Mouse (Mus musculus) liver, adult 2 months (tissue): Measurements from ENCODE around the gene Herpud2. TPM values are rescaled to one million over a fixed set of nuclear protein-coding genes. Genes with fewer than 3 reads are reported as not detected.

Experiments used
- DNase-seq: peaks from one replicate; pipeline ENCODE4 v3.0.0-alpha.2; 2011; ENCODE audit warnings: low read depth, low spot score; ENCODE audit errors: extremely low read depth
- H3K27ac ChIP-seq: fragments of 200-500 bp; replicated peaks from 2 replicates; pipeline ENCODE4 v1.5.1; 2012; ENCODE audit warnings: low read depth, mild to moderate bottlenecking, control low read depth, inconsistent platforms, low read length; ENCODE audit not compliant: insufficient read depth
- H3K27me3 ChIP-seq: fragments of 200-500 bp; 2 replicates; pipeline ENCODE4 v1.6.1; 2012; ENCODE audit warnings: mild to moderate bottlenecking, moderate library complexity, low read length, inconsistent platforms; ENCODE audit not compliant: control insufficient read depth, insufficient read depth
- H3K36me3 ChIP-seq: fragments of 200-500 bp; 2 replicates; pipeline ENCODE4 v1.6.1; 2012; ENCODE audit warnings: low read length, inconsistent platforms; ENCODE audit not compliant: control insufficient read depth, insufficient read depth
- H3K4me1 ChIP-seq: fragments of 200-500 bp; 2 replicates; pipeline ENCODE4 v1.6.1; 2011; ENCODE audit warnings: low read length; ENCODE audit not compliant: control insufficient read depth, insufficient read depth
- H3K4me3 ChIP-seq: fragments of 200-500 bp; 2 replicates; pipeline ENCODE4 v1.5.1; 2011; ENCODE audit warnings: low read depth, mild to moderate bottlenecking, control low read depth, low read length, moderate library complexity; ENCODE audit not compliant: insufficient read depth
- H3K79me2 ChIP-seq: fragments of 200-500 bp; 2 replicates; pipeline ENCODE4 v1.6.1; 2012; ENCODE audit warnings: inconsistent platforms, mild to moderate bottlenecking, low read length, moderate library complexity; ENCODE audit not compliant: control insufficient read depth, insufficient read depth
- H3K9ac ChIP-seq: fragments of 200-500 bp; 2 replicates; pipeline ENCODE4 v1.6.1; 2012; ENCODE audit warnings: low read depth, mild to moderate bottlenecking, control low read depth, inconsistent platforms, low read length
- CTCF ChIP-seq: fragments of 200-500 bp; IDR thresholded peaks from 2 replicates; pipeline ENCODE4 v1.5.1; 2011; ENCODE audit warnings: low read depth, low read length, control low read depth
- POLR2A ChIP-seq: fragments of 200-500 bp; IDR thresholded peaks from 2 replicates; pipeline ENCODE4 v1.6.1; 2011; ENCODE audit warnings: low read length, control low read depth; ENCODE audit not compliant: insufficient read depth; ENCODE audit errors: extremely low read depth
- WGBS: fragments of 180-500 bp; shearing (Covaris S2); methylation state at CpG from one replicate; pipeline ENCODE4 v1.1.7; 2018; 5-methylcytosine and 5-hydroxymethylcytosine counted together
- polyA plus RNA-seq: library from polyadenylated mRNA; depleted of rRNA; stranded (reverse); fragments of >200 nt; gene quantifications from 2 replicates; pipeline ENCODE4 v1.2.3, GENCODE M21; 2012
- total RNA-seq: library from RNA; depleted of rRNA; stranded (reverse); fragments of >200 nt; gene quantifications from 2 replicates; pipeline ENCODE4 v1.2.3, GENCODE M21; 2014

Gene Herpud2
- total and polyA plus RNA-seq, 2 experiments: 11.5 to 17.6 TPM

GRCm38 (mm10) chr9:25143950-25144349, 7.7 kb downstream of the Herpud2 start:
- H3K4me3 ChIP-seq: no peak overlapping the region
- no peak overlapping the region for H3K27ac ChIP-seq
- H3K79me2 ChIP-seq: peaks cover 11% of the 10 kb centered on the region; the same call in 1 of the 2 replicates
- H3K27me3 ChIP-seq: no peaks in the 10 kb centered on the region
- no peak for TF ChIP-seq CTCF
- no peak for TF ChIP-seq POLR2A
- H3K4me1 ChIP-seq: peaks cover 6% of the 10 kb centered on the region
- H3K9ac ChIP-seq: no peak overlapping the region
- no peaks in the 10 kb centered on the region for H3K36me3 ChIP-seq
- DNase-seq: peak; percentile 71

GRCm38 (mm10) chr9:25142988-25143387, 8.6 kb downstream of the Herpud2 start:
- no peak overlapping the region for H3K4me3 ChIP-seq
- 93% methylated on average over 1 of the region's 1 CpGs for WGBS
- peaks cover 9% of the 10 kb centered on the region; the same call in 1 of the 2 replicates for H3K79me2 ChIP-seq
- H3K4me1 ChIP-seq: peaks cover 3% of the 10 kb centered on the region; the same call in 1 of the 2 replicates
- no peak for DNase-seq
- H3K36me3 ChIP-seq: no peaks in the 10 kb centered on the region
- H3K27ac ChIP-seq: no peak overlapping the region
- no peak overlapping the region for H3K9ac ChIP-seq
- H3K27me3 ChIP-seq: no peaks in the 10 kb centered on the region
- TF ChIP-seq POLR2A (no peak), CTCF (no peak)

GRCm38 (mm10) chr9:25142041-25142440, 9.6 kb downstream of the Herpud2 start:
- H3K27me3 ChIP-seq: no peaks in the 10 kb centered on the region
- TF ChIP-seq POLR2A (no peak), CTCF (no peak)
- peaks cover 1% of the 10 kb centered on the region; the same call in 1 of the 2 replicates for H3K4me1 ChIP-seq
- H3K27ac ChIP-seq: no peak overlapping the region
- H3K9ac ChIP-seq: no peak overlapping the region
- WGBS: 92% methylated on average over 3 of the region's 3 CpGs
- no peaks in the 10 kb centered on the region for H3K36me3 ChIP-seq
- no peak for DNase-seq
- no peak overlapping the region for H3K4me3 ChIP-seq
- H3K79me2 ChIP-seq: peaks cover 6% of the 10 kb centered on the region; the same call in 1 of the 2 replicates

GRCm38 (mm10) chr9:25140330-25140729, 11.3 kb downstream of the Herpud2 start:
- DNase-seq: peak; percentile 64

GRCm38 (mm10) chr9:25138900-25139299, 12.7 kb downstream of the Herpud2 start:
- H3K79me2 ChIP-seq: peaks cover 6% of the 10 kb centered on the region; the same call in 1 of the 2 replicates
- no peaks in the 10 kb centered on the region for H3K27me3 ChIP-seq
- H3K27ac ChIP-seq: no peak overlapping the region
- WGBS: 90% methylated on average over 1 of the region's 1 CpGs
- H3K9ac ChIP-seq: no peak overlapping the region
- DNase-seq: no peak
- no peaks in the 10 kb centered on the region; the same call in 1 of the 2 replicates for H3K4me1 ChIP-seq
- no peak overlapping the region for H3K4me3 ChIP-seq
- H3K36me3 ChIP-seq: no peaks in the 10 kb centered on the region
- no peak for TF ChIP-seq CTCF
- TF ChIP-seq POLR2A: no peak

More at GRCm38 (mm10) chr9:25140330-25140729, 11.3 kb downstream of the Herpud2 start:
- H3K4me1 ChIP-seq: peaks cover 1% of the 10 kb centered on the region; the same call in 1 of the 2 replicates
- no peak overlapping the region for H3K9ac ChIP-seq
- H3K27me3 ChIP-seq: no peaks in the 10 kb centered on the region
- TF ChIP-seq POLR2A (no peak), CTCF (no peak)
- H3K36me3 ChIP-seq: no peaks in the 10 kb centered on the region
- peaks cover 6% of the 10 kb centered on the region; the same call in 1 of the 2 replicates for H3K79me2 ChIP-seq
- no peak overlapping the region for H3K4me3 ChIP-seq
- H3K27ac ChIP-seq: no peak overlapping the region
- WGBS: 22% methylated on average over 1 of the region's 1 CpGs

GRCm38 (mm10) chr9:25132920-25133319, 18.7 kb downstream of the Herpud2 start:
- peaks cover 11% of the 10 kb centered on the region; the same call in 1 of the 2 replicates for H3K36me3 ChIP-seq
- no peaks in the 10 kb centered on the region; the same call in 1 of the 2 replicates for H3K79me2 ChIP-seq
- no peak overlapping the region for H3K4me3 ChIP-seq
- no peak for DNase-seq
- no peak overlapping the region for H3K27ac ChIP-seq
- no peaks in the 10 kb centered on the region for H3K27me3 ChIP-seq
- no peaks in the 10 kb centered on the region for H3K4me1 ChIP-seq
- no peak for TF ChIP-seq CTCF
- no peak for TF ChIP-seq POLR2A
- 75% methylated on average over 4 of the region's 4 CpGs for WGBS
- H3K9ac ChIP-seq: no peak overlapping the region
